Mouse (Mus musculus) intestine, postnatal 0 days (tissue): ENCODE measurements around the gene Agap1. TPM values are rescaled to one million over a fixed set of nuclear protein-coding genes. Genes with fewer than 3 reads are reported as not detected.

ENCODE experiments used
- ATAC-seq: fragments of 200-750 bp; cut with Nextera tagmentation; 2 replicates; pipeline ENCODE4 v1.8.0; 2017; ENCODE audit warnings: mild to moderate bottlenecking, moderate TSS enrichment, moderate library complexity
- H3K27ac ChIP-seq: fragments of 300-500 bp; sonication (generic); 2 replicates; pipeline ENCODE4 v1.5.1; 2014; ENCODE audit warnings: mild to moderate bottlenecking, low read depth, low read length, moderate library complexity
- H3K27me3 ChIP-seq: fragments of 300-500 bp; sonication (generic); replicated peaks from 2 replicates; pipeline ENCODE4 v1.6.1; 2014; ENCODE audit warnings: low read length, mixed read lengths; ENCODE audit not compliant: control insufficient read depth, insufficient read depth
- H3K36me3 ChIP-seq: fragments of 300-500 bp; sonication (generic); 2 replicates; pipeline ENCODE4 v1.6.1; 2014; ENCODE audit warnings: mild to moderate bottlenecking, moderate library complexity; ENCODE audit not compliant: control insufficient read depth, insufficient read depth
- H3K4me1 ChIP-seq: fragments of 300-500 bp; sonication (generic); replicated peaks from 2 replicates; pipeline ENCODE4 v1.6.1; 2014; ENCODE audit warnings: antibody characterized with exemption, low read length, mixed read lengths; ENCODE audit not compliant: control insufficient read depth, insufficient read depth
- H3K4me2 ChIP-seq: fragments of 300-500 bp; sonication (generic); replicated peaks from 2 replicates; pipeline ENCODE4 v1.6.1; 2014; ENCODE audit warnings: low read depth, mild to moderate bottlenecking, moderate library complexity
- H3K4me3 ChIP-seq: fragments of 300-500 bp; sonication (generic); 2 replicates; pipeline ENCODE4 v1.5.1; 2014; ENCODE audit warnings: low read depth, low read length
- H3K9ac ChIP-seq: fragments of 300-500 bp; sonication (generic); 2 replicates; pipeline ENCODE4 v1.6.1; 2014; ENCODE audit warnings: mild to moderate bottlenecking, low read depth, low read length
- H3K9me3 ChIP-seq: fragments of 300-500 bp; sonication (generic); 2 replicates; pipeline ENCODE4 v1.6.1; 2016; ENCODE audit warnings: mixed run types; ENCODE audit not compliant: control insufficient read depth
- CTCF ChIP-seq: sonication (generic); IDR thresholded peaks from 2 replicates; pipeline ENCODE4 v1.5.1; 2016; ENCODE audit warnings: low read depth, mild to moderate bottlenecking, control low read depth, antibody characterized with exemption, moderate library complexity
- WGBS: fragments of 180-500 bp; shearing (Covaris S2); extraction: QIAGEN DNeasy Blood & Tissue Kit; methylation state at CpG from one replicate; pipeline ENCODE4 v1.1.7; 2014; 5-methylcytosine and 5-hydroxymethylcytosine counted together
- polyA plus RNA-seq: library from polyadenylated mRNA; unstranded; fragments of >200 nt; fragmentation: Nextera tagmentation; extraction: Ambion mirVana; gene quantifications from 2 replicates; pipeline ENCODE4 v1.2.1, GENCODE M21; 2015

Agap1 gene
- polyA plus RNA-seq, 1 experiment from 2014 or later: 6.1 TPM

DNA sequence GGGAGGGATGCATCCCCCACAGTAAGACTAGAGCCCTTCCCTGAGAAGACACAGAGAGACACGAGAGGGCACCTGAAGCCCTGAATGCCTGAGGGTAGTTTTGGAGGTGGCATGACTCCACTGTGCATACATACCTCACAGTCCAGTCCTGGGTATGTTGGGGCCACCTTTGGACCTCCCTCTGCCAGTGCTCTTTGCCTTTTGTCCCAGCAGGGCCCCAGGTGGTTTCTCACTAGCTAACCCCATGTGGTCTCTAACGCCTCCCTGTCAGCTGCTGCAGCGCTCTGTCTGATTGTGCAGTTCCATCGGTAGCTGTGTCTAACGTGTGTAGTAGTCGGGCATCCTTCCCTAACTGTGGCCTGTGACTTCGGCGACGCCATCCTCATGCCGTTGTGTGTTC lies 172.3 kb downstream of the Agap1 start:
- Histone ChIP-seq H3K4me2 (no peak overlapping the region), H3K36me3 (peaks cover 6% of the 10 kb centered on the region; the same call in 1 of the 2 replicates), H3K27ac (peak overlapping the region; percentile 46; the same call in 1 of the 2 replicates), H3K4me1 (peaks cover 3% of the 10 kb centered on the region; the same call in 1 of the 2 replicates), H3K9me3 (no peaks in the 10 kb centered on the region), H3K4me3 (no peak overlapping the region), H3K9ac (no peak overlapping the region), H3K27me3 (no peaks in the 10 kb centered on the region)
- ATAC-seq: peak; percentile 73
- TF ChIP-seq CTCF: no peak
- WGBS: 69% methylated on average over 10 of the region's 10 CpGs

- Histone ChIP-seq H3K27ac (no peak overlapping the region), H3K4me1 (peaks cover 3% of the 10 kb centered on the region; the same call in 1 of the 2 replicates), H3K4me2 (no peak overlapping the region), H3K36me3 (peaks cover 6% of the 10 kb centered on the region; the same call in 1 of the 2 replicates), H3K9me3 (no peaks in the 10 kb centered on the region), H3K27me3 (no peaks in the 10 kb centered on the region), H3K9ac (no peak overlapping the region), H3K4me3 (no peak overlapping the region)
- TF ChIP-seq CTCF: peak; percentile 69
- WGBS: 64% methylated on average over 3 of the region's 3 CpGs
- ATAC-seq: no peak
These were observed 173.0 kb downstream of the Agap1 start for GRCm38 (mm10) chr1:89627650-89628049.

DNA sequence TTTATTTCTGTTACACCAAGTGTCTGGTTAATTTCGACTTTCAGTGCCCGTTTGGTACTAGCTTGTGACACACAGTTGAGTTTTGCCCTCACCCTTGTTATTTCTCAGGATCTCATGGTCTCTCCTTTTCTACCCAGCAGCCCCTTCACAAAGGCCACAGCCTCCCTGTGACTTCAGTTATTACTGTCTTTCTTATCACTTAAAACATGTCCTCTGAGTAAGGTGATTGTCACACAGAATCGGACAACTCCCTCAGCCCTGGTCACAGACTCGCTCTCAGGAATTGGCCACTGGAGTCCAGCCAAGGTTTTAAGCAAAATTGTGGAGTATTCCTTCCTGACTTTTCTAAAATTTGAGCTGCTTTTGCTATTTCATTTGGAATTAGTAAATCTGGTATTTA lies 176.2 kb downstream of the Agap1 start:
- H3K27ac ChIP-seq: no peak overlapping the region
- H3K4me3 ChIP-seq: no peak overlapping the region
- WGBS: 81% methylated on average over 4 of the region's 4 CpGs
- H3K27me3 ChIP-seq: no peaks in the 10 kb centered on the region
- peaks cover 6% of the 10 kb centered on the region; the same call in 1 of the 2 replicates for H3K36me3 ChIP-seq
- peaks cover 3% of the 10 kb centered on the region; the same call in 1 of the 2 replicates for H3K4me1 ChIP-seq
- H3K9me3 ChIP-seq: no peaks in the 10 kb centered on the region
- no peak for ATAC-seq
- no peak overlapping the region for H3K4me2 ChIP-seq
- no peak for TF ChIP-seq CTCF
- H3K9ac ChIP-seq: no peak overlapping the region

- TF ChIP-seq CTCF: peak; percentile 76
- ATAC-seq: no peak
- H3K4me1 ChIP-seq: peaks cover 3% of the 10 kb centered on the region; the same call in 1 of the 2 replicates
- H3K27me3 ChIP-seq: no peaks in the 10 kb centered on the region
- H3K4me3 ChIP-seq: no peak overlapping the region
- no peaks in the 10 kb centered on the region for H3K9me3 ChIP-seq
- H3K4me2 ChIP-seq: no peak overlapping the region
- H3K36me3 ChIP-seq: peaks cover 9% of the 10 kb centered on the region; the same call in 1 of the 2 replicates
- WGBS: 19% methylated on average over 1 of the region's 1 CpGs
- no peak overlapping the region for H3K27ac ChIP-seq
- H3K9ac ChIP-seq: no peak overlapping the region
These were observed 177.1 kb downstream of the Agap1 start for GRCm38 (mm10) chr1:89631747-89632146.

- H3K27me3 ChIP-seq: no peaks in the 10 kb centered on the region
- 75% methylated on average over 14 of the region's 14 CpGs for WGBS
- peak; percentile 51 for TF ChIP-seq CTCF
- no peaks in the 10 kb centered on the region for H3K4me1 ChIP-seq
- H3K4me3 ChIP-seq: no peak overlapping the region
- no peak overlapping the region for H3K4me2 ChIP-seq
- no peak for ATAC-seq
- H3K9ac ChIP-seq: no peak overlapping the region
- H3K27ac ChIP-seq: peak overlapping the region; percentile 81
- no peaks in the 10 kb centered on the region for H3K9me3 ChIP-seq
- H3K36me3 ChIP-seq: peaks cover 3% of the 10 kb centered on the region; the same call in 1 of the 2 replicates
These were observed 179.4 kb downstream of the Agap1 start for GRCm38 (mm10) chr1:89634055-89634454.

DNA sequence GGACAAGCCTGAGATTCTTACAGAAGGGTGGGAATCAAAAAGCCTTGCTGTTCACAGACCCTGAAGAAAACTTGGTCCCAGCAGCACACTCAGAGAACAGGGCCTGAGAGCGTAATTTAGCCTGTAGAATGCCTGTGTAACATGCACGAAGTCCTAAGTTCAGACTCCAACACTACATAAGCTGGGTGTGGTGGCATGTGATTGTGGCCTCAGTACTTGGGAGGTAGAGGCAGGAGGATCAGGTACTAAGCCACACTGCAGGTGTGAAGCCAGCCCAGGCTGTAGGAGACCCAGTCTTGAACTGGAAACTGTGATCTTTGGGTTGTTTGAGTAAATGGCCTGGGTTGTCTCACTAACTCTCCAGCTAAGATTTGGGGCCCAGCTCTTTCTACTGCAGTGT lies 180.5 kb downstream of the Agap1 start:
- TF ChIP-seq CTCF: no peak
- Histone ChIP-seq H3K4me2 (no peak overlapping the region), H3K9ac (peak overlapping the region; percentile 22; the same call in 1 of the 2 replicates), H3K36me3 (peaks cover 3% of the 10 kb centered on the region; the same call in 1 of the 2 replicates), H3K27ac (peak overlapping the region; percentile 81), H3K4me3 (no peak overlapping the region), H3K9me3 (no peaks in the 10 kb centered on the region), H3K4me1 (no peaks in the 10 kb centered on the region), H3K27me3 (no peaks in the 10 kb centered on the region)
- 54% methylated on average over 2 of the region's 2 CpGs for WGBS
- peak; percentile 79 for ATAC-seq
